Comparison of ENCODE assay signal across 19 mouse cellular contexts in the genomic region with DNA sequence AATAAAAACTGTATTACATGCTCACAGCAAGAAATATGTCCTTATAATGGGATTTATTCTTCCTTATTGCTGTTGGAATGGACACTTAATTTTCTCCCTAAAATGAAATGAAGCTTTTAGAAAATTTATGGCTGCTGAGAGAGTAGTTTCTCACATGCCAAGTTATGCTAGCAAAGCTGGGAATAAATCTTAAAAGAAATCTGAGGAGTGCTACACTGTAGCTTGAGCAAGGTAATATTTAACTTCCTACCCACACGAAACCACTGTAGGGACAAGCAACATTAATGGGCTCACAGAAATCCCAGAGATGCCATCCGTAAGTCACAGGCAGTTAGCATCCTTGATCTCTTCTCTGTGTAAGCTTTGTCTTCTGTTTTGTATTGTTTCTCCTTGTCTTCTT.
"Had no signal": no experiment of that assay in that cellular context is flagged by ENCODE, and none has a peak within 500 bp of the region (broad histone marks: within the 10 kb centered on the region; RNA-seq: fewer than 3 reads in every experiment).

No protein-coding gene starts in this region.

- H3K36me3 ChIP-seq: limb, embryonic 10.5 days; limb, embryonic 13.5 days; liver, embryonic 12.5 days; liver, embryonic 15.5 days; lung, embryonic 15.5 days; midbrain, embryonic 10.5 days; midbrain, embryonic 13.5 days had no signal

- H3K27ac ChIP-seq: layer of hippocampus, adult 2 months; limb, embryonic 10.5 days; limb, embryonic 13.5 days; liver, embryonic 12.5 days; liver, embryonic 15.5 days; lung, embryonic 15.5 days; midbrain, embryonic 10.5 days; midbrain, embryonic 13.5 days had no signal

- H3K4me1 ChIP-seq: limb, embryonic 10.5 days; limb, embryonic 13.5 days; liver, embryonic 12.5 days; liver, embryonic 15.5 days; lung, embryonic 15.5 days; megakaryocyte, embryonic 14.5 days; midbrain, embryonic 10.5 days; midbrain, embryonic 13.5 days had no signal

- H3K4me2 ChIP-seq: limb, embryonic 13.5 days; liver, embryonic 12.5 days; liver, embryonic 15.5 days; lung, embryonic 15.5 days; midbrain, embryonic 13.5 days had no signal

- H3K27me3 ChIP-seq: limb, embryonic 13.5 days; liver, embryonic 12.5 days; liver, embryonic 15.5 days; lung, embryonic 15.5 days; megakaryocyte, embryonic 14.5 days; midbrain, embryonic 13.5 days had no signal

- DNase-seq: layer of hippocampus, adult 9-11 months; liver; lung, adult 18-20 months; lung, postnatal 10 days; lung, postnatal 36 days; thymus, adult 18-20 months; thymus, postnatal 36 days had no signal

- H3K4me3 ChIP-seq: layer of hippocampus, adult 2 months; limb, embryonic 10.5 days; limb, embryonic 13.5 days; liver, embryonic 12.5 days; liver, embryonic 15.5 days; lung, embryonic 15.5 days; megakaryocyte, embryonic 14.5 days; midbrain, embryonic 10.5 days; midbrain, embryonic 13.5 days; myocyte had no signal

- ATAC-seq: intestine, postnatal 0 days; liver, embryonic 12.5 days; midbrain, embryonic 13.5 days; midbrain, embryonic 16.5 days had no signal

- H3K9me3 ChIP-seq: limb, embryonic 10.5 days; limb, embryonic 13.5 days; liver, embryonic 12.5 days; liver, embryonic 15.5 days; lung, embryonic 15.5 days; megakaryocyte, embryonic 14.5 days; midbrain, embryonic 10.5 days; midbrain, embryonic 13.5 days had no signal

- H3K9ac ChIP-seq: limb, embryonic 13.5 days; liver, embryonic 12.5 days; liver, embryonic 15.5 days; lung, embryonic 15.5 days; midbrain, embryonic 13.5 days had no signal
